Mouse (Mus musculus) erythroblast, embryonic 14.5 days (primary cell): ENCODE measurements around the gene 0610040J01Rik. TPM values are rescaled to one million over a fixed set of nuclear protein-coding genes. Genes with fewer than 3 reads are reported as not detected.

Source experiments
- H3K27me3 ChIP-seq: 2 replicates; pipeline ENCODE4 v1.6.1; 2012; ENCODE audit warnings: inconsistent platforms; ENCODE audit not compliant: control insufficient read depth
- H3K36me3 ChIP-seq: 2 replicates; pipeline ENCODE4 v1.6.1; 2012; ENCODE audit warnings: mild to moderate bottlenecking, inconsistent platforms; ENCODE audit not compliant: control insufficient read depth
- H3K4me1 ChIP-seq: 2 replicates; pipeline ENCODE4 v1.6.1; 2012; ENCODE audit warnings: inconsistent platforms; ENCODE audit not compliant: control insufficient read depth
- H3K4me3 ChIP-seq: replicated peaks from 2 replicates; pipeline ENCODE3; 2012; ENCODE audit warnings: moderate library complexity, mild to moderate bottlenecking, inconsistent platforms
- H3K9me3 ChIP-seq: 2 replicates; pipeline ENCODE4 v1.6.1; 2012; ENCODE audit warnings: low read length, inconsistent platforms, mixed read lengths; ENCODE audit not compliant: control insufficient read depth
- GATA1 ChIP-seq: IDR thresholded peaks from 2 replicates; pipeline ENCODE4 v1.6.1; 2012; ENCODE audit warnings: low read length, inconsistent platforms, mixed read lengths
- TAL1 ChIP-seq: IDR thresholded peaks from 3 replicates; pipeline ENCODE4 v1.6.1; 2012; ENCODE audit warnings: low read length, inconsistent platforms, mixed read lengths
- polyA plus RNA-seq: library from polyadenylated mRNA; stranded (reverse); fragments of >175 nt; gene quantifications from 2 replicates; pipeline ENCODE4 v1.2.3, GENCODE M21; 2012

0610040J01Rik gene
- polyA plus RNA-seq, 1 experiment, result 0.03 TPM

DNA sequence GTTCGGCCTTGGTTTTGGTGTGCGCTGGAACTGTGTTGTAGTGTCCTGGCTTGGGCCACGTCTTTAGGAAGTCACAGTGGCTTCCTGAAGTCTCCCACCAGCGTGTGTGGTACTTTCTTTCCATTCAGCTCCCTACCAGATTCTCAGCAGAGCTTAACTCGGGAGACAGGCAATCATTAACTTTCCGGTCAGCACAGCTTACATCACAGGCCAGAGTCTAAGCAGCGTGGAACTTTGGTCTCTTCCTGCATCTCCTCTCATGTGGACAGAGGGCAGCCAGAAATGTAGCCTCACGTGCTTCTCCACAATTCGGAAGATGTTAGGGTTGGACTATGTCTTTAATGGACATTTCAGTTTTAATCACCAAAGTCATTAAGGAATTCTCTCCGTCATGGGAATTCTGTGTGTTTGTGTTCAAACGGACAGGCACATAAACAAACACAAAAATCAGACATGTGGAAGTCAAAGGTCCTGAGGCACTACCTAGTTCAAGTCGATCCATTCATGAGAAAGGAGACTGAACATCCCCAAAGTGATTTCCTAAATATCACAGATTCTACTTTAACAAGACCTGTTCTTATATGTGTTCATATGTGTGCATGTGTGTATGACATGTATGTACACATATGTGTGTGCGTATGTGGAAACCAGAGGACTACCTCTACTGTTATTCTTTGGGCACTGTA, 35.5 kb downstream of the 0610040J01Rik start:
- Histone ChIP-seq H3K4me1 (no peaks in the 10 kb centered on the region), H3K27me3 (no peaks in the 10 kb centered on the region), H3K9me3 (peaks cover 11% of the 10 kb centered on the region), H3K36me3 (no peaks in the 10 kb centered on the region; the same call in 1 of the 2 replicates), H3K4me3 (no peak overlapping the region)
- TF ChIP-seq TAL1, result no peak
- TF ChIP-seq GATA1, result no peak

DNA sequence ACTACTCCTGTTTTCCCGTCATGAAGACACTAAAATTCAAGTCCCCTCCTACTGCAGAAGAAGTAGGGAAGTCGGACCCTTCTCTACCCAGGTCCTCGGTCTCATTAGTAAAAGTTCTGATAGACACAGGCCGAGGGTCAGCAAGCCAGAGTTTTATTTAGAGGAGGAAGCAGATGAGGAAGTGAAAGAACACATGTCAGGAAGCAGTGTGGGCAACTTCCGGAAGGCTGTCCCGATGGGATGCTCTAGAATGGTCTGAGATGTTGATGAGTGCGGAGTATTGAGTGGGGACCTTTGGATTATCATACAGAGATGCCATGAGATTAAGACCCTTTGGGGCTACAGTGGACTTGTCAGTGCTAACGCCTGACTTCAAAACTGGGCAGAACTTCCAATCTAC, 46.7 kb downstream of the 0610040J01Rik start:
- no peak for TF ChIP-seq TAL1
- TF ChIP-seq GATA1, result no peak
- H3K27me3 ChIP-seq, result no peaks in the 10 kb centered on the region
- H3K4me1 ChIP-seq, result no peaks in the 10 kb centered on the region
- H3K9me3 ChIP-seq, result no peaks in the 10 kb centered on the region
- H3K4me3 ChIP-seq, result no peak overlapping the region
- no peaks in the 10 kb centered on the region for H3K36me3 ChIP-seq

DNA sequence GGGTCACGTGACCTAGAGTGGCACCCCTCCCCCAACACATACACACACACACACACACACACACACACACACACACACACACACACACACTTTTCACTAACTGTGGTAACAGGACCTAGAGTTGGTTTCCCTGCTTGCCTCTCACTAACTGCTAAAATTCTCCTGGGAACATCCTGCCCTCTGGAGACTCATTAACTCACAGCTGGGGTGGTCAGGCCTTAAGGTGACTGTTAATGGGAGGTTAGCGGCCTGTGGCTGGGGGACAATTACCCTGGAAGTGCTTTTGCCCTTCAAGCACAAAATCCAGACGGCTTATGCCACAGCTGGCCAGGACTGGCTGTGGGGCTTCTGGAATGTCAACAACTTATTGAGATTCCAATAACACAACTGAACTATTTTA, 55.3 kb downstream of the 0610040J01Rik start:
- H3K4me1 ChIP-seq, result no peaks in the 10 kb centered on the region
- TF ChIP-seq GATA1, result no peak
- no peak for TF ChIP-seq TAL1
- H3K4me3 ChIP-seq, result no peak overlapping the region
- H3K36me3 ChIP-seq, result no peaks in the 10 kb centered on the region
- H3K27me3 ChIP-seq, result no peaks in the 10 kb centered on the region
- H3K9me3 ChIP-seq, result no peaks in the 10 kb centered on the region

DNA sequence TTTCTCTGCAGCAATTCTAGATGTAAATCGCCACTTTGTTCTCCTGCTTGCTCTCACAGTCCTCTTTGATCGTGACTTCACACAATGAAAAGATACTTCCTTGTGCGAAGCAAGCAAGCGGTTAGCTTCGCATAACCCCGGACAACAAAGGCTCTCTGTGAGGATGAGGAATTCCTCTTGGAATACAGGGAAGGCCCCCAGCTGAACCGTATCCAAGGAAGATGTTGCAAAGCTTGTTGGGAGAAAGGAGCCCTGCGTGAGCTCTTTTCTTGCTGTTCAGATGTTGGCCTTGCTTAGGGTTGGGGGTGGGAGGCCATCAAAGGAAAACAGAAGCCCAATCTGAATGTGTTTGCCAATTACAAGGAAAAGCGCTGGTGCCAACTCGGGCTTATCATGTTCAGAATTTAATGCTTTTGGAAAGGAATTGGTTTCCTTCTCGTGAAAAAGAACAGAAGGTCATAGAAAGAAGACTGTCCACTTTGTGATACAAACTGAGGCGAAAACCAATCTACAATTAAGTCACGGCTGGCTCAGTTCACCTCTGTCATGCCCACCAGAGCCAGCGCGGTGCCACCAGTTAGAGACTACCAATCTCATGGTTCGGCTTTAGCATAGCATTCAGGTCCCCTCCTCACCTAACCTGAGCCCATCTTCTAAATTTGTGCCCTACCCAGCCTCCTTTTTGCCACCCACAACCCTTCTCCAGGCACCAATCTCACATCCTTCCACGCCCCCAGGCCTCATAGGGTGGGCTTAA, 60.2 kb downstream of the 0610040J01Rik start:
- H3K9me3 ChIP-seq, result no peaks in the 10 kb centered on the region
- no peak for TF ChIP-seq TAL1
- TF ChIP-seq GATA1, result no peak
- no peaks in the 10 kb centered on the region for H3K27me3 ChIP-seq
- no peak overlapping the region for H3K4me3 ChIP-seq
- H3K36me3 ChIP-seq, result no peaks in the 10 kb centered on the region
- H3K4me1 ChIP-seq, result no peaks in the 10 kb centered on the region

DNA sequence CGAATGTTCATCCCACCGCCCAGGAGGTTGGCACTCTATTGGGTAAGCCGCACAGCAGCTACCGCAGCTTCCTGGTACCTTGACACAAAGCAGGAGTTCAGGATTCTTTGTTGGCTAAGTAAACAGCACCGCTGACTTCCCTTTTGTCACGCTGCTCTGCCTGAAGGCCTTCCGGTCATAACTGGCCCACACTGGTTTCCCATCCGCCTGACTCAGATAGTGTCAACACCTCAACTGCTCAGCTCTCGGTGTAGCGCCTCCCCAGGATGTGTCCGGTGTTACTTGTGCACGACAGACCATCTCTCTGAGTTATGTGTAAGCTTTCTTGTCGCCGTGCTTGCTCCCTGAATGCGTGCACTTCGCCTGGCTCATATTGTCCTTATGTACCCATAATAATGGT, 62.7 kb downstream of the 0610040J01Rik start:
- Histone ChIP-seq H3K4me3 (no peak overlapping the region), H3K27me3 (no peaks in the 10 kb centered on the region), H3K4me1 (no peaks in the 10 kb centered on the region), H3K9me3 (no peaks in the 10 kb centered on the region), H3K36me3 (no peaks in the 10 kb centered on the region)
- TF ChIP-seq GATA1 (no peak), TAL1 (no peak)

DNA sequence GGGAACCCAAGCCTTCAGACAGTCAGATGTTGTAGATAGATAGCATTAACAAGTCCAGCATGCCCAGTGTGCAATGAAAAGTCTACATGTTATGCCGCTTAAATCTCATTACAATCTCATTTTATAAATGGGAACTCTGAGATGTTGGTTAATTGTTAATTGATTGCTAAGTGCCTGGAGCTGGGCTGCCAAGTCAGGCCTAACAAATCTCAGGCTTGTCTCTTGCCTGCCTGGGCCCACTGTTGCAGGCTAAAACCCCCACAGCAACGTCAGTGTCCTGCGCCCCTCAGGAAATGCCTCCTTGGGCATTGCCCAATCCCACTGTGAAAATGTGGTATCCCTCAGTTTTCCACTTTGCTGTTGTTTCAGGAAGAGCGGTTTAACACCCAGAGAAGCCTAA, 63.9 kb downstream of the 0610040J01Rik start:
- H3K9me3 ChIP-seq, result no peaks in the 10 kb centered on the region
- no peaks in the 10 kb centered on the region for H3K4me1 ChIP-seq
- no peak overlapping the region for H3K4me3 ChIP-seq
- no peaks in the 10 kb centered on the region for H3K27me3 ChIP-seq
- no peaks in the 10 kb centered on the region for H3K36me3 ChIP-seq
- TF ChIP-seq GATA1 (no peak), TAL1 (no peak)

DNA sequence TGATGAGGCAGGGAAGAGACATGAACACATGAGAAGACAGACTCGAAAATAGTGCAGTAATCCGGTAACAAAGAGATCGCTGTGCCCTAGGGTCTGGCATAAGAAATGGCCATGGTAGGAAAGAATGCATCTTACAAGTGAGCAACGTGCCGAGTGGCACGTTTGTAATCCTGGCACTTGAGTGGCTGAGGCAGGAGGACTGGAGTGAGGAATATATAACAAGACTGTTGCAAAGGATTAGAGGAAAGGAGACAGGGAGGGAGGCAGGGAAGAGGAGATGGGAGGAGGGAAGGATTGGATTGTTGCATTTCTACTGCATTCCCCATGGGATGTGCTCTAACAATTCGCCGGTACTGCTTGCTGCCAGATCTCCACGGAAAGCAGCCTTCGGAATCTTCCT, 66.9 kb downstream of the 0610040J01Rik start:
- no peaks in the 10 kb centered on the region for H3K9me3 ChIP-seq
- H3K27me3 ChIP-seq, result no peaks in the 10 kb centered on the region
- no peak for TF ChIP-seq TAL1
- no peak for TF ChIP-seq GATA1
- no peaks in the 10 kb centered on the region for H3K4me1 ChIP-seq
- H3K36me3 ChIP-seq, result no peaks in the 10 kb centered on the region
- H3K4me3 ChIP-seq, result no peak overlapping the region

DNA sequence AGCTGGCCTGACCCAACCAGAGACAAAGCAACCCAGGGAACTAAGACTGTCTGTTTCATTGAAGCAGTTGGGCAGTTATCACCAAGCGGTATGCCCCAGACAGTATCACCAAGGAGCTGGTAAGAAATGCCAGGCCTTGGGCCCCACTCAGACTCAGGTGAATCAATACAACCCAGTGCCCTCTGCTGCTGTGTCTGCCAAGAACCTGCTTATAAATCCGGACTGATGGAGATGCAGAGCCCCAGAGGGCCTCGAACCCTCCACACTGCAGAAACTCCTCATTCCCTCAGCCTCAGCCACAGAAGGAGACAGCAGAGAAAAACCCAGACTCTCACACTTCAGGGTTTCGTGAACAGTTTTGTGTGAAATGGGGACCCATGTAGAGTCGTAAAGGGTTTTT, 74.1 kb downstream of the 0610040J01Rik start:
- Histone ChIP-seq H3K9me3 (no peaks in the 10 kb centered on the region), H3K4me3 (no peak overlapping the region), H3K36me3 (no peaks in the 10 kb centered on the region; the same call in 1 of the 2 replicates), H3K4me1 (no peaks in the 10 kb centered on the region), H3K27me3 (no peaks in the 10 kb centered on the region)
- TF ChIP-seq TAL1, result no peak

DNA sequence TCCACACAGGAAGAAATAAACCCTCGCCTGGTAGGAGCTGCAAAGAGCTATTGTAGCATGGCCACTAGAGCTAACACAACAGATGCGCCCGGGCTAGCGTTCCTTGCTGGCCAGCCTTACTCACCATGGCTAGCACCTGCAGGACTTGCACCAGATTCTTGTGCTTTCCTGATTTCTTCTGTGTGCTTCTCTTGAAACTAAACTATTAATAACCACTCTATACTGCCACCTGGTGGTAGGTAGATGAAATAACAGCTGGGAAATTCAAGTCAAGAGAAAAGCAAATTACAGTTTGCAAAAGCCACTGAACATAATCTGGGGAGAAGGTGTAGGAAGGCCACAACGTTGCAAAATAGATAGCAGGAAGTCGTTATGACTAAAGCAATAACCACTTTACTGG, 74.5 kb downstream of the 0610040J01Rik start:
- Histone ChIP-seq H3K36me3 (no peaks in the 10 kb centered on the region; the same call in 1 of the 2 replicates), H3K27me3 (no peaks in the 10 kb centered on the region), H3K9me3 (no peaks in the 10 kb centered on the region), H3K4me1 (no peaks in the 10 kb centered on the region), H3K4me3 (no peak overlapping the region)
- no peak for TF ChIP-seq TAL1
- no peak for TF ChIP-seq GATA1

DNA sequence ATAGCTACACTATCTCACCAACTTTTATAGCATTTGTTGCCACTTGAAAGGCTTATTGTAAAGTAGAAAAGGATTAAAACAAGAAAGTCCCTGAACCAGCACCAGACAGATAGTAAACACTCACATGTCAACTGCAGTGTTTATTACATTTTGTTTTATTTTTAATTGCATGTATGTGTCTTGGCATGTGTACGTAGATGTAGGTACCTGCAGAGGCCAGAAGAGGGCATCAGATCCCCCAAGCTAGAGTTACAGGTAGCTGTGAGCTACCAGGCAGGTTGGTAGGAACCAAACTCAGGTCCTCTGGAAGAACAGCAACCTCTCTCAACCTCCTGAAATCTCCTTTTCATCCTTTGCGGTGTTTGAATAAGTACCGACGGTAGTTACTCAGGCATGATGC, 74.9 kb downstream of the 0610040J01Rik start:
- TF ChIP-seq GATA1, result no peak
- TF ChIP-seq TAL1, result no peak
- no peaks in the 10 kb centered on the region for H3K4me1 ChIP-seq
- H3K27me3 ChIP-seq, result no peaks in the 10 kb centered on the region
- no peaks in the 10 kb centered on the region for H3K9me3 ChIP-seq
- no peaks in the 10 kb centered on the region; the same call in 1 of the 2 replicates for H3K36me3 ChIP-seq
- H3K4me3 ChIP-seq, result no peak overlapping the region
